Mouse (Mus musculus): ENCODE results near the gene Hmgcs1. TPM values are rescaled to one million over a fixed set of nuclear protein-coding genes. Genes with fewer than 3 reads are reported as not detected.

Gene Hmgcs1
- 10 to 100 TPM; 26.2 to 27.4 TPM for total RNA-seq (2023)

GRCm38 (mm10) chr13:119690039-119690728, at the start of gene Hmgcs1:
Gene Hmgcs1, plus strand, starts transcription at chr13:119690379.

GRCm38 (mm10) chr13:119755681-119756471, 65.7 kb downstream of the Hmgcs1 start, which contains the start of gene Nim1k:
Gene Nim1k, minus strand, starts transcription at chr13:119755882.

Other genes starting within 250 kb of the Hmgcs1 start
- gene 4833420G17Rik, start 227.6 kb upstream of the Hmgcs1 start, total RNA-seq (2023) = 10 to 100 TPM; 67.3 to 84.0 TPM
- gene Tmem267, start 202.3 kb upstream of the Hmgcs1 start, total RNA-seq (2023) = 1 to 10 TPM; 5.4 to 8.9 TPM
- 1 to 10 TPM; 1.2 to 1.7 TPM for gene 3110070M22Rik, start 202.0 kb upstream of the Hmgcs1 start, total RNA-seq (2023)
- 10 to 100 TPM in 1 of 2 experiments, not detected in 1; 15.7 TPM for gene Ccl28, start 66.6 kb upstream of the Hmgcs1 start, total RNA-seq (2023)
- under 1 TPM in 1 of 2 experiments, not detected in 1; 0.20 TPM for gene Nim1k, start 65.5 kb downstream of the Hmgcs1 start, total RNA-seq (2023)
- gene Zfp131, start 100.5 kb downstream of the Hmgcs1 start, total RNA-seq (2023) = 10 to 100 TPM; 72.1 to 85.0 TPM
- not detected for gene AF067063, start 139.8 kb downstream of the Hmgcs1 start, total RNA-seq (2023)
- not detected for gene D13Ertd608e, start 145.6 kb downstream of the Hmgcs1 start, total RNA-seq (2023)
- gene Tcstv1, start 204.4 kb downstream of the Hmgcs1 start, total RNA-seq (2023) = not detected
- gene Gm21761, start 238.9 kb downstream of the Hmgcs1 start, total RNA-seq (2023) = not detected

Data from B cell, adult 67 days (primary cell).